Mouse (Mus musculus): Measurements from ENCODE around the gene Macc1. TPM values are rescaled to one million over a fixed set of nuclear protein-coding genes. Genes with fewer than 3 reads are reported as not detected.

Gene Macc1
- total RNA-seq, 1 experiment from 2014 or later: not detected

GRCm38 (mm10) chr12:119464040-119464939 is 150.2 kb downstream of the Macc1 start:
- ATAC-seq (ENCODE audit: extremely low read depth, insufficient number of reproducible peaks, low FRiP score, poor library complexity, severe bottlenecking): no peak

GRCm38 (mm10) chr12:119464940-119465245 is 150.8 kb downstream of the Macc1 start:
- ATAC-seq (ENCODE audit: extremely low read depth, insufficient number of reproducible peaks, low FRiP score, poor library complexity, severe bottlenecking): no peak

GRCm38 (mm10) chr12:119467656-119468055 is 153.6 kb downstream of the Macc1 start:
- no peak for ATAC-seq (ENCODE audit: extremely low read depth, insufficient number of reproducible peaks, low FRiP score, poor library complexity, severe bottlenecking)

GRCm38 (mm10) chr12:119470260-119470659 is 156.2 kb downstream of the Macc1 start:
- peak; percentile 13; the same call in 1 of the 2 replicates for ATAC-seq (ENCODE audit: extremely low read depth, insufficient number of reproducible peaks, low FRiP score, poor library complexity, severe bottlenecking)

GRCm38 (mm10) chr12:119483296-119483695 is 169.2 kb downstream of the Macc1 start:
- no peak for ATAC-seq (ENCODE audit: extremely low read depth, insufficient number of reproducible peaks, low FRiP score, poor library complexity, severe bottlenecking)

- ATAC-seq (ENCODE audit: extremely low read depth, insufficient number of reproducible peaks, low FRiP score, poor library complexity, severe bottlenecking): peak; percentile 61; the same call in 1 of the 2 replicates
Observed at GRCm38 (mm10) chr12:119483922-119484631, 170.0 kb downstream of the Macc1 start.

GRCm38 (mm10) chr12:119511145-119511544 is 197.1 kb downstream of the Macc1 start:
- ATAC-seq (ENCODE audit: extremely low read depth, insufficient number of reproducible peaks, low FRiP score, poor library complexity, severe bottlenecking): no peak

Other genes starting within 250 kb of the Macc1 start
- gene Itgb8, start 75.5 kb upstream of the Macc1 start, total RNA-seq (2017): not detected in 2 replicates

Measured in neutrophil, adult 5-6 weeks (primary cell).